In the genomic region with DNA sequence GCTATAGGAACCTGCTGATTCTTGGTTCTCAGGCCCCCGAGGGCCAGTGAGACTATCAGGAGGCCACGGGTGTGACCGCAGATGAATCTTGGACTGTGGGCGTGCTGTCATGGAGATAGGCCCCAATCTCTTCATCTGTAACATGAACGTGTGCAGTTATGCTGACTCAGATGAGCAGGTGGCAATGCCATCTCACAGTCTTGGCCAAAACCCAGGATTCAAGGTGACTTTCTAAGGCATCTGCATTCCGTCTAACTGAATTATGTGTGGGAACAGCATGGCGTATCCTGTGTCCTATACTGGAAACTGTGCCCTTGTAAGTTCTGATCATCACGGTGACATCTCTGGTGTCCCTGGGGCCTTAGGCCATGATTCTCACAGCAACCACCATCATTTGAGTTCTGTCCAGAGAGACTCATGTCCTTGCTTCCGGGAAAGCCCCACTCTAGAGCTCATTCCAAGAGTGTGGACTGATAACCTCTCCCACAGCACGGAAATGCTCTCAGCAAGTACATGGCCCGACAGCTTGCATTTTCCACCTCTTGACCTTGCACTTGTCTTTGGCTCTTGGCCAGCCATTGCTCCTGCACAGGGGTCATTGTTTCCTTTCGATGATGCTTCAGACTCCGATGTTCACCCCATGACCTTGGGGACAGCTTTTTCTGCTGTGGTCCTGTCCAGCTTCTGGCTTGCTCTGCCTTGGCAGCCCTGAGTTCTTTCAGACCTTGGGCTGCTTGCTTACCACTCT, we compare ENCODE assay signal across 20 mouse cellular contexts. TPM values are rescaled to one million over a fixed set of nuclear protein-coding genes. Genes with fewer than 3 reads are reported as not detected.
A peak's percentile ranks its signal among the peaks of the same experiment; 100 is the strongest.
DNase-seq lines count a peak whose midpoint lies in the region; ATAC-seq lines count a peak whose summit lies in the region.
"Had no signal": no experiment of that assay in that cellular context is flagged by ENCODE, and none has a peak within 500 bp of the region (broad histone marks: within the 10 kb centered on the region; RNA-seq: fewer than 3 reads in every experiment).

No protein-coding gene starts in this region.

- no peak for ATAC-seq in heart, embryonic 12.5 days (ENCODE audit: insufficient number of reproducible peaks, low FRiP score)
- no peak for ATAC-seq in activated CD4-positive, CD25-positive, alpha-beta regulatory T cell, adult 4 months
- ATAC-seq: forebrain, embryonic 16.5 days; intestine, embryonic 15.5 days; midbrain, embryonic 15.5 days had no signal

- no peak for DNase-seq in heart, embryonic 10.5 days (ENCODE audit: low spot score)
- DNase-seq in kidney, adult 9 months, result peak; percentile 41
- no peak for DNase-seq in kidney, adult 18-20 months
- DNase-seq in kidney, postnatal 10 days, result peak; percentile 59
- DNase-seq in thymus, postnatal 25 days, result no peak
- DNase-seq: cerebellum, adult 9-11 months; lung, postnatal 4 days; retina, postnatal 1 day; right cerebral cortex, postnatal 25 days had no signal

- no peak overlapping the region for H3K4me2 ChIP-seq in heart, embryonic 12.5 days
- H3K4me2 ChIP-seq: heart, embryonic 13.5 days; hindbrain, embryonic 14.5 days; intestine, embryonic 15.5 days; midbrain, embryonic 15.5 days; neural tube, embryonic 13.5 days had no signal

- peaks cover 14% of the 10 kb centered on the region; the same call in 1 of the 2 replicates for H3K27me3 ChIP-seq in heart, embryonic 10.5 days (ENCODE audit: insufficient read depth, poor library complexity, severe bottlenecking)
- peaks cover 33% of the 10 kb centered on the region for H3K27me3 ChIP-seq in heart, embryonic 12.5 days (replicated peaks)
- H3K27me3 ChIP-seq: intestine, embryonic 15.5 days; midbrain, embryonic 15.5 days; neural tube, embryonic 13.5 days had no signal

- no peak overlapping the region for H3K4me3 ChIP-seq in heart, embryonic 10.5 days
- H3K4me3 ChIP-seq in heart, embryonic 12.5 days, result no peak overlapping the region
- H3K4me3 ChIP-seq: embryonic facial prominence, embryonic 10.5 days; forebrain, embryonic 10.5 days; heart, embryonic 13.5 days; intestine, embryonic 15.5 days; midbrain, embryonic 15.5 days; myocyte; neural tube, embryonic 13.5 days had no signal

- H3K36me3 ChIP-seq in heart, embryonic 10.5 days, result peaks cover 91% of the 10 kb centered on the region
- H3K36me3 ChIP-seq in heart, embryonic 12.5 days, result peaks cover 74% of the 10 kb centered on the region
- H3K36me3 ChIP-seq: midbrain, embryonic 15.5 days had no signal

- H3K9me3 ChIP-seq in heart, embryonic 10.5 days, result no peaks in the 10 kb centered on the region
- no peaks in the 10 kb centered on the region for H3K9me3 ChIP-seq in heart, embryonic 12.5 days (replicated peaks)
- H3K9me3 ChIP-seq: embryonic facial prominence, embryonic 10.5 days; forebrain, embryonic 10.5 days; heart, embryonic 13.5 days; intestine, embryonic 15.5 days; midbrain, embryonic 15.5 days; neural tube, embryonic 13.5 days had no signal

- H3K27ac ChIP-seq in heart, embryonic 10.5 days, result peak overlapping the region; percentile 26; the same call in 1 of the 2 replicates
- H3K27ac ChIP-seq in heart, embryonic 12.5 days (ENCODE audit: poor library complexity, severe bottlenecking), result no peak overlapping the region
- H3K27ac ChIP-seq: embryonic facial prominence, embryonic 10.5 days; forebrain, embryonic 10.5 days; heart, embryonic 13.5 days; hindbrain, embryonic 14.5 days; intestine, embryonic 15.5 days; midbrain, embryonic 15.5 days; neural tube, embryonic 13.5 days had no signal

- peaks cover 9% of the 10 kb centered on the region; the same call in 1 of the 2 replicates for H3K4me1 ChIP-seq in heart, embryonic 10.5 days
- 0 out of 2 replicates have a peak, but pooled peaks cover 3% of the 10 kb centered on the region for H3K4me1 ChIP-seq in heart, embryonic 12.5 days (replicated peaks)
- H3K4me1 ChIP-seq: embryonic facial prominence, embryonic 10.5 days; forebrain, embryonic 10.5 days; intestine, embryonic 15.5 days; midbrain, embryonic 15.5 days; neural tube, embryonic 13.5 days had no signal

- no peak overlapping the region for H3K9ac ChIP-seq in heart, embryonic 12.5 days
- H3K9ac ChIP-seq: heart, embryonic 13.5 days; hindbrain, embryonic 14.5 days; intestine, embryonic 15.5 days; midbrain, embryonic 15.5 days; neural tube, embryonic 13.5 days had no signal

- WGBS in heart, embryonic 10.5 days, result 64% methylated on average over 13 of the region's 13 CpGs
- 60% methylated on average over 13 of the region's 13 CpGs for WGBS in heart, embryonic 12.5 days

RNA-seq across cellular contexts. Expression of a gene that starts 38.8 kb away (rescaled TPM):
- 146 and 177 TPM in 2 replicates for polyA plus RNA-seq in heart, embryonic 10.5 days (2016; fragmentation: Nextera tagmentation; extraction: Ambion mirVana)
- polyA plus RNA-seq in heart, embryonic 12.5 days (2016; fragmentation: Nextera tagmentation; extraction: Ambion mirVana), result 142 and 145 TPM in 2 replicates
- polyA plus RNA-seq in activated CD4-positive, CD25-positive, alpha-beta regulatory T cell, adult 4 months (2017; shearing (Covaris generic)), result under 1 TPM; 0.13 to 0.29 TPM

Comparison
In these comparisons a context has a peak if more than half of its experiments do, and no peak if none do; other contexts are left out.
1. DNase-seq: peak in kidney, adult 9 months (single experiment) and kidney, postnatal 10 days (single experiment); none in heart, embryonic 10.5 days (single experiment), kidney, adult 18-20 months (single experiment) and thymus, postnatal 25 days (single experiment).
2. RNA of a gene that starts 38.8 kb away (polyA plus RNA-seq): 146 to 177 TPM in heart, embryonic 10.5 days and 142 to 145 TPM in heart, embryonic 12.5 days; 0.13 to 0.29 TPM in activated CD4-positive, CD25-positive, alpha-beta regulatory T cell, adult 4 months; every median in the first group is over 100 times any median in the second.